Mouse (Mus musculus) lung, postnatal 0 days (tissue): ENCODE measurements at regions not wholly inside any gene's neighbourhood (a gene's known extent, or its start where the extent isn't known, plus 50 kb on each side); places are given as distances from the start of the nearest gene placed in this dataset.

Experiments
- CTCF ChIP-seq: IDR thresholded peaks from 2 replicates; pipeline ENCODE4 v1.5.1; 2016; ENCODE audit warnings: antibody characterized with exemption, mild to moderate bottlenecking
- EP300 ChIP-seq: IDR thresholded peaks from 2 replicates; pipeline ENCODE4 v1.6.1; 2016; ENCODE audit warnings: antibody characterized with exemption, mild to moderate bottlenecking, control low read depth

- no peak for TF ChIP-seq CTCF
- no peak for TF ChIP-seq EP300
These were observed 389.8 kb upstream of the Tshz3 start for GRCm38 (mm10) chr7:36308106-36308620.
